In the genomic region with DNA sequence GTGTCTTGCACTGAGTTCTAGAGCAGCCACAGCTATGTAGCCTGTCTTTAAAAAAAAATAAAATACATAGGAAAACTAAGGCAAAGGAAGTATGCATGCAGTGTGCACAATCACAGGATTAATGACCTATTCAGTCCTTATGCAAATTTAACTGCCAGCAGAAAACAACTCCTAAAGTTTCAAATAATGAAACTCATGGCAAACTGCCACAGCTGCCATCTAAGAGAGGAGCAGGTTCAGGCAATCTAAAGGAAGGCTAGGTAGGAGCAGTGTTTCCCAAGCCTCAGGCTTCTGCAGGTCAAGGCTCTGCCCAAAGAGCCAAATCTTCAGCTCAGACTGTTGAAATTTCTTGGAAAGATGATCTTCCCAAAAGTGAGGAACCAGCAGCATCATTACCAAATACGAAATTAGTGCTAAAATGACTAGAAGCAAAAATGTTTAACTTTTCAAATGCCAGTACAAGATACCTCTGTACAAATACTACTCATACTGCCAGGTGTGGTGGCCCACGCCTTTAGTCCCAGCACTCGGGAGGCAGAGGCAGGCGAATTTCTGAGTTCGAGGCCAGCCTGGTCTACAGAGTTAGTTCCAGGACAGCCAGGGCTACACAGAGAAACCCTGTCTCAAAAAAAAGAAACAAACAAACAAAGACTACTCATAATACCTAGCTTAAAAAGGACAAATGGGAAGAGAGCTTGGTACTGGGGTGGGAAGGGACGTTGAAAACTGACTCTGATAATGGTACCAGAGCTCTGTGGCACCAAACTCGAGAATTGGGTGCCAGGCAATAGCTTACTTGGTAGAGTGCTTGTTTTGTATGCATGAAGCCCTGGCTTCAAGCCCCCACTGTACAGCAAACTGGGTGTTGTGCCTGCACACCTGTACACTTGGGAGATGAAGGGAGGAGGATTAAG, we compare ENCODE assay signal across 8 mouse cellular contexts. TPM values are rescaled to one million over a fixed set of nuclear protein-coding genes. Genes with fewer than 3 reads are reported as not detected.
DNase-seq lines count a peak whose midpoint lies in the region; ATAC-seq lines count a peak whose summit lies in the region.

No protein-coding gene starts in this region.

- H3K9ac ChIP-seq in lung, embryonic 16.5 days (ENCODE audit: low read length), result no peak overlapping the region
- H3K9ac ChIP-seq in forebrain, embryonic 16.5 days (replicated peaks; ENCODE audit: low read depth, low read length), result peak overlapping the region; percentile 45; the same call in 1 of the 2 replicates
- no peak overlapping the region for H3K9ac ChIP-seq in limb, embryonic 11.5 days (ENCODE audit: low read length)
- no peak overlapping the region for H3K9ac ChIP-seq in stomach, embryonic 14.5 days (replicated peaks; ENCODE audit: low read depth, low read length)

- H3K36me3 ChIP-seq in lung, embryonic 16.5 days (ENCODE audit: control insufficient read depth, insufficient read depth, low read length), result no peaks in the 10 kb centered on the region
- no peaks in the 10 kb centered on the region for H3K36me3 ChIP-seq in forebrain, embryonic 16.5 days (ENCODE audit: control insufficient read depth, insufficient read depth)
- H3K36me3 ChIP-seq in limb, embryonic 11.5 days (ENCODE audit: control insufficient read depth, insufficient read depth, low read length), result no peaks in the 10 kb centered on the region
- H3K36me3 ChIP-seq in stomach, embryonic 14.5 days (ENCODE audit: control insufficient read depth, insufficient read depth, low read length), result peaks cover 10% of the 10 kb centered on the region; the same call in 1 of the 2 replicates

- H3K4me3 ChIP-seq in lung, embryonic 16.5 days (ENCODE audit: low read length), result peak overlapping the region; percentile 96; the same call in 1 of the 2 replicates
- H3K4me3 ChIP-seq in forebrain, embryonic 16.5 days (replicated peaks; ENCODE audit: low read length), result no peak overlapping the region
- H3K4me3 ChIP-seq in limb, embryonic 11.5 days (ENCODE audit: low read depth, low read length), result peak overlapping the region; percentile 99; the same call in 1 of the 2 replicates
- peak overlapping the region; percentile 97; the same call in 1 of the 2 replicates for H3K4me3 ChIP-seq in stomach, embryonic 14.5 days (ENCODE audit: low read depth, low read length)

- H3K27ac ChIP-seq in lung, embryonic 16.5 days (ENCODE audit: low read length), result no peak overlapping the region
- H3K27ac ChIP-seq in forebrain, embryonic 16.5 days (ENCODE audit: low read length), result no peak overlapping the region
- no peak overlapping the region for H3K27ac ChIP-seq in limb, embryonic 11.5 days (replicated peaks; ENCODE audit: low read depth, low read length)
- no peak overlapping the region for H3K27ac ChIP-seq in stomach, embryonic 14.5 days (ENCODE audit: low read length)

- no peak for ATAC-seq in lung, embryonic 16.5 days (ENCODE audit: low read depth)
- ATAC-seq in forebrain, embryonic 16.5 days, result no peak
- ATAC-seq in limb, embryonic 11.5 days (ENCODE audit: insufficient number of reproducible peaks, low FRiP score, low TSS enrichment, low read depth), result no peak
- ATAC-seq in stomach, embryonic 14.5 days (ENCODE audit: insufficient number of reproducible peaks, insufficient read depth, low FRiP score, low read depth), result no peak

- 84% methylated on average over 7 of the region's 7 CpGs for WGBS in lung, embryonic 16.5 days
- 83% methylated on average over 7 of the region's 7 CpGs for WGBS in forebrain, embryonic 16.5 days
- 89% methylated on average over 7 of the region's 7 CpGs for WGBS in limb, embryonic 11.5 days
- WGBS in stomach, embryonic 14.5 days, result 82% methylated on average over 7 of the region's 7 CpGs

- H3K27me3 ChIP-seq in lung, embryonic 16.5 days (ENCODE audit: control insufficient read depth, insufficient read depth, low read depth, low read length), result no peaks in the 10 kb centered on the region
- no peaks in the 10 kb centered on the region for H3K27me3 ChIP-seq in forebrain, embryonic 16.5 days (replicated peaks; ENCODE audit: control insufficient read depth, insufficient read depth, low read length)
- H3K27me3 ChIP-seq in limb, embryonic 11.5 days (ENCODE audit: control insufficient read depth, insufficient read depth, low read length), result no peaks in the 10 kb centered on the region
- H3K27me3 ChIP-seq in stomach, embryonic 14.5 days (ENCODE audit: control insufficient read depth, insufficient read depth, low read length), result no peaks in the 10 kb centered on the region

- no peak for DNase-seq in lung, postnatal 14 days
- no peak for DNase-seq in limb, embryonic 11.5 days (ENCODE audit: low spot score)
- no peak for DNase-seq in layer of hippocampus, adult 8-10 months (ENCODE audit: low spot score in 2 of 2)
- DNase-seq in adrenal gland, adult 8-10 months, result no peak
- DNase-seq in left cerebral cortex, adult 9 months (ENCODE audit: low spot score in 2 of 2), result no peak

- peak overlapping the region; percentile 70; the same call in 1 of the 2 replicates for H3K4me2 ChIP-seq in lung, embryonic 16.5 days (ENCODE audit: low read depth, low read length)
- H3K4me2 ChIP-seq in forebrain, embryonic 16.5 days (ENCODE audit: low read length), result peak overlapping the region; percentile 95; the same call in 1 of the 2 replicates
- H3K4me2 ChIP-seq in limb, embryonic 11.5 days (ENCODE audit: low read depth, severe bottlenecking), result peak overlapping the region; percentile 68; the same call in 1 of the 2 replicates
- peak overlapping the region; percentile 74 for H3K4me2 ChIP-seq in stomach, embryonic 14.5 days (replicated peaks; ENCODE audit: low read depth, low read length)

- H3K4me1 ChIP-seq in lung, embryonic 16.5 days (replicated peaks; ENCODE audit: control insufficient read depth, insufficient read depth, low read length), result peaks cover 22% of the 10 kb centered on the region
- H3K4me1 ChIP-seq in forebrain, embryonic 16.5 days (replicated peaks; ENCODE audit: control insufficient read depth, insufficient read depth, low read length), result peaks cover 32% of the 10 kb centered on the region
- H3K4me1 ChIP-seq in limb, embryonic 11.5 days (ENCODE audit: control insufficient read depth, insufficient read depth, low read length), result peaks cover 5% of the 10 kb centered on the region; the same call in 1 of the 2 replicates
- H3K4me1 ChIP-seq in stomach, embryonic 14.5 days (ENCODE audit: control insufficient read depth, insufficient read depth, low read length), result peaks cover 24% of the 10 kb centered on the region; the same call in 1 of the 2 replicates

- no peaks in the 10 kb centered on the region for H3K9me3 ChIP-seq in lung, embryonic 16.5 days (ENCODE audit: control insufficient read depth, low read length)
- no peaks in the 10 kb centered on the region for H3K9me3 ChIP-seq in forebrain, embryonic 16.5 days (ENCODE audit: control insufficient read depth, low read length)
- H3K9me3 ChIP-seq in limb, embryonic 11.5 days (ENCODE audit: control insufficient read depth, low read length), result no peaks in the 10 kb centered on the region
- H3K9me3 ChIP-seq in stomach, embryonic 14.5 days (ENCODE audit: control insufficient read depth, low read depth, low read length), result no peaks in the 10 kb centered on the region

RNA-seq across cellular contexts. Expression of a gene that starts 2.1 kb away (rescaled TPM):
- polyA plus RNA-seq in lung, embryonic 16.5 days (2015; fragmentation: Nextera tagmentation; extraction: Ambion mirVana), result 68.9 and 70.2 TPM in 2 replicates
- 52.6 and 55.2 TPM in 2 replicates for polyA plus RNA-seq in forebrain, embryonic 16.5 days (2015; fragmentation: Nextera tagmentation; extraction: Ambion mirVana)
- 137 and 144 TPM in 2 replicates for polyA plus RNA-seq in limb, embryonic 11.5 days (2014; fragmentation: Nextera tagmentation; extraction: Ambion mirVana)
- polyA plus RNA-seq in stomach, embryonic 14.5 days (2014; fragmentation: Nextera tagmentation; extraction: Ambion mirVana), result 81.0 and 84.6 TPM in 2 replicates
- 100 to 1,000 TPM; 148 to 190 (median 168) TPM for total RNA-seq in layer of hippocampus, adult 8-10 months (2022)
- total RNA-seq in adrenal gland, adult 8-10 months (2022), result 100 to 1,000 TPM; 164 to 203 (median 190) TPM

RNA-seq across cellular contexts. Expression of a gene that starts 26.3 kb away (rescaled TPM):
- 21.9 and 23.2 TPM in 2 replicates for polyA plus RNA-seq in lung, embryonic 16.5 days (2015; fragmentation: Nextera tagmentation; extraction: Ambion mirVana)
- 14.1 and 15.1 TPM in 2 replicates for polyA plus RNA-seq in forebrain, embryonic 16.5 days (2015; fragmentation: Nextera tagmentation; extraction: Ambion mirVana)
- polyA plus RNA-seq in limb, embryonic 11.5 days (2014; fragmentation: Nextera tagmentation; extraction: Ambion mirVana), result 26.9 and 30.7 TPM in 2 replicates
- 24.0 and 25.9 TPM in 2 replicates for polyA plus RNA-seq in stomach, embryonic 14.5 days (2014; fragmentation: Nextera tagmentation; extraction: Ambion mirVana)
- total RNA-seq in layer of hippocampus, adult 8-10 months (2022), result 10 to 100 TPM in 2 of 4 experiments, 1 to 10 TPM in 2; 9.6 to 17.5 (median 11.0) TPM
- 10 to 100 TPM; 10.7 to 14.9 (median 12.4) TPM for total RNA-seq in adrenal gland, adult 8-10 months (2022)

RNA-seq across cellular contexts. Expression of a gene that starts 52.4 kb away (rescaled TPM):
- 24.1 and 30.9 TPM in 2 replicates for polyA plus RNA-seq in lung, embryonic 16.5 days (2015; fragmentation: Nextera tagmentation; extraction: Ambion mirVana)
- polyA plus RNA-seq in forebrain, embryonic 16.5 days (2015; fragmentation: Nextera tagmentation; extraction: Ambion mirVana), result 62.0 and 68.8 TPM in 2 replicates
- polyA plus RNA-seq in limb, embryonic 11.5 days (2014; fragmentation: Nextera tagmentation; extraction: Ambion mirVana), result 40.1 and 43.1 TPM in 2 replicates
- 88.9 and 93.6 TPM in 2 replicates for polyA plus RNA-seq in stomach, embryonic 14.5 days (2014; fragmentation: Nextera tagmentation; extraction: Ambion mirVana)
- total RNA-seq in layer of hippocampus, adult 8-10 months (2022), result 100 to 1,000 TPM; 195 to 259 (median 219) TPM
- total RNA-seq in adrenal gland, adult 8-10 months (2022), result 100 to 1,000 TPM; 141 to 221 (median 184) TPM
